Mouse (Mus musculus): ENCODE data around the gene 9130213A22Rik. TPM values are rescaled to one million over a fixed set of nuclear protein-coding genes. Genes with fewer than 3 reads are reported as not detected.
A peak's percentile ranks its signal among the peaks of the same experiment; 100 is the strongest.
"Not testable (repeated sequence)": the region's sequence is repeated elsewhere in the genome, so short reads cannot be mapped to it uniquely, and the experiment has no call there.

The 9130213A22Rik gene
- polyA plus RNA-seq, 1 experiment from 2014 or later, result 0.13 TPM

DNA sequence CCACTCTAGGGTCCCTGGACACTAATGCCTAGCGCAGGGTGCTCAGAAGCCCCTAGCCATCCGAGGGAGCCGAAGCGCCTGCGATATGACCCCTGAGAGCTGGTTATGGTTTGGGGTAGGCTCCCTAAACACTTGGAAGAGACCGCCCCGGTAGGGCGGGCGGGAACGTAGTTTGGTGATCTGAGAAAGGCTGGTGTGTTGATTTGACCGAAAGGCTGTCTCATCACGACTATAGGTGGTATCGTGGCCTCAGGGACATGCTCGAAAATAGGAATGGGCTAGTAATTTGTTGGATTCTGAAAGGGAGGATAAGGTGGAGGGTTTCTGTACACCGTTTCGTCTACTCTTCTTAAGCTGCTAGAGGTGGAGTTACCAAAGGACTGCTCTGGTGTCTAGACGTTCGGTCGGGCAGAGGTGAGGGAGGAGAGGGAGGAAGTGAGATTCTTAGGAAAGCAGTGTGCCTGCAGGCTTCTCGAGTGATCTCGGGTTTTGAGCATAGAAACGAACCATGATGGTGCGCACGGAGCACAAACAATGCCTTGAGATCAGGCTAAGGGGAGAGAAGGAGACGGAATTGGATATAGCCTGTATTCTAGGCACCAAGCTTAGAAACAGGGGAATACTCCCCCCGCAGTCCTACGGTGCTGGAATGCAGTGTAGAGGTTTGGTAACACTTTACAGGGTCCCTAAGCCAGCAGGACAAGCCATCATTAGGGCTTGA is 26.7 kb downstream of the 9130213A22Rik start:
- Histone ChIP-seq H3K9me3 (no peaks in the 10 kb centered on the region), H3K4me3 (peak overlapping the region; percentile 47), H3K9ac (peak overlapping the region; percentile 72), H3K4me2 (peak overlapping the region; percentile 97), H3K27ac (peak overlapping the region; percentile 82), H3K36me3 (peaks cover 18% of the 10 kb centered on the region), H3K4me1 (replicated peaks) (peaks cover 76% of the 10 kb centered on the region), H3K27me3 (0 out of 2 replicates have a peak, but pooled peaks cover 2% of the 10 kb centered on the region)
- 3% methylated on average over 27 of the region's 27 CpGs for WGBS
- ATAC-seq (ENCODE audit: low FRiP score), result no peak

DNA sequence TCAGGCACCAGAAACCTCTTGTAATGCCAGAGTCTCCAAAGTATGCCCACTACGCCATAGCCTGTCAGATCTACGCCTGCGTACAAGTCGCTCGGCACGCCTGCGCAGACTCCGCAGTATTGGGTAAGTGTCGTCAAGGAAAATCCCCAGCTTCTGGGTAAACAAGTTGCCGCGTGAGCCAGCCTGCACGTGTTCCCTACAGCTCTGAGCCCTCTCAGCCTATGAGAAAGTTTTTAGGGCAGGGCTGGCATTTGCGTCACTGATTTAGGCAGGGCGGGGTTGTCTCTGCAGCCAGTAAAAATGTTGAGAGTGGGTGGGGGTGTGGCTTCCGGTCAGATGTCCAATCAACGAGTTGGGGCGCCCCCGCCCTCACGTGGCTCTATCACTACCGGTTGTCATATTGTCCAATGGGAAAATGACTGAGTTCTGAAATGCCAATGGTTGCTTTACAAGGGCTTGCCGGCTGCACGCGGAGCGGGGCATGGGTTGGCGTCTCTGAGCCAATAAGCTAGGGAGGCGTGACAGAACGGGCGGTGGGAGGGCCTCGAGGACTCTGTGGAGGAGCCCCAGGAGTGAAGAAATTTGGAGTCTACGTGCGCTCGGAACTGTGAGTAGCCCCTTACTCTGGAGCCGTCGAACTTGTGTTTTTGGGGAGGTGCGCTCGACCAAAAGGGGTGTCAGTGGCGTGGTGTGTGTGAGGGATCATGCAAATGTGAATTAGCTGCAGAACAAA is 27.5 kb downstream of the 9130213A22Rik start, which contains the start of gene Per1:
TSS of gene Per1 (plus strand) at position 521 of the 733 bp plus-strand sequence.
- Histone ChIP-seq H3K4me2 (peak within 1 kb of the TSS; percentile 97), H3K4me1 (replicated peaks) (peaks cover 76% of the 10 kb centered on the region), H3K9me3 (no peaks in the 10 kb centered on the region), H3K27me3 (0 out of 2 replicates have a peak, but pooled peaks cover 2% of the 10 kb centered on the region), H3K4me3 (peak within 1 kb of the TSS; percentile 47), H3K36me3 (peaks cover 26% of the 10 kb centered on the region), H3K27ac (peak within 1 kb of the TSS; percentile 82), H3K9ac (peak within 1 kb of the TSS; percentile 72)
- peak; percentile 92 for ATAC-seq (ENCODE audit: low FRiP score)
- WGBS, result under 1% methylated on average over 37 of the region's 37 CpGs

DNA sequence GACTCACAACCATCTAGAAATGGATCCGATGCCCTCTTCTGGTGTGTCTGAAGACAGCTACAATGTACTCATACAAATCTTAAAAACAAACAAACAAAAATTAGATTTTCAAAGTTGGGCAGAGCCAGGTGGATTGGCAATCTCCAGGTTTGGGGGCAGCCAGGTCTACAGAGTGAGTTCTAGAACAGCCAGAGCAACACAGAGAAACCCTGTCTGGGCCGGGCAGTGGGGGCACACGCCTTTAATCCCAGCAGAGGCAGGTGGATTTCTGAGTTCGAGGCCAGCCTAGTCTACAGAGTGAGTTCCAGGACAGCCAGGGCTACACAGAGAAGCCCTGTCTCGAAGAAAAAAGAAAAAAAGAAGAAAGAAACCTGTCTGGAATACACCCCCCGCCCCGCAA is 28.5 kb downstream of the 9130213A22Rik start:
- H3K27me3 ChIP-seq; H3K9ac ChIP-seq; H3K4me2 ChIP-seq; H3K4me3 ChIP-seq; H3K9me3 ChIP-seq; ATAC-seq (ENCODE audit: low FRiP score): not testable (repeated sequence)
- peaks cover 28% of the 10 kb centered on the region for H3K36me3 ChIP-seq
- H3K27ac ChIP-seq, result peak overlapping the region; percentile 82; the same call in 1 of the 2 replicates
- H3K4me1 ChIP-seq (replicated peaks), result peaks cover 75% of the 10 kb centered on the region
- 89% methylated on average over 7 of the region's 7 CpGs for WGBS

DNA sequence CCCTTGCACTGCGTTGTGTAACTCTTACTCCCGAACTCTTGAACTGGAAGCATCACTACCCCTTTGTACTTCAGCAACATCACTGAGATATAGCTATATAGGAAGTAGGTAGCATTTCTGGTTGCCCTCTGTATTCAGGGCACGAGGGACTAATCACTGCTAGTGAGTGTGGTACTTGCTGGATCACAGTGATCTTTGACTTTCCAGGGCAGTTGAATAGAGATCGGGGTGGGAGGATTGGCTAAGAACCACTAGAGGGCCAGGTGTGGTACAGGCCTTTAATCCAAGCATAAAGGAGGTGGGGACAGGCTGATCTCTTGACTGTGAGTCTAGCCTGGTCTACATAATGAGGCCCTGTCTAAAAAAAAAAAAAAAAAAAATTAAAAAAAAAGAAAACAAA is 29.5 kb downstream of the 9130213A22Rik start:
- Histone ChIP-seq H3K4me3 (no peak overlapping the region), H3K27me3 (0 out of 2 replicates have a peak, but pooled peaks cover 2% of the 10 kb centered on the region), H3K27ac (no peak overlapping the region), H3K9ac (no peak overlapping the region), H3K36me3 (peaks cover 28% of the 10 kb centered on the region), H3K9me3 (no peaks in the 10 kb centered on the region), H3K4me1 (replicated peaks) (peaks cover 68% of the 10 kb centered on the region), H3K4me2 (no peak overlapping the region)
- WGBS, result 93% methylated on average over 4 of the region's 4 CpGs
- no peak for ATAC-seq (ENCODE audit: low FRiP score)

DNA sequence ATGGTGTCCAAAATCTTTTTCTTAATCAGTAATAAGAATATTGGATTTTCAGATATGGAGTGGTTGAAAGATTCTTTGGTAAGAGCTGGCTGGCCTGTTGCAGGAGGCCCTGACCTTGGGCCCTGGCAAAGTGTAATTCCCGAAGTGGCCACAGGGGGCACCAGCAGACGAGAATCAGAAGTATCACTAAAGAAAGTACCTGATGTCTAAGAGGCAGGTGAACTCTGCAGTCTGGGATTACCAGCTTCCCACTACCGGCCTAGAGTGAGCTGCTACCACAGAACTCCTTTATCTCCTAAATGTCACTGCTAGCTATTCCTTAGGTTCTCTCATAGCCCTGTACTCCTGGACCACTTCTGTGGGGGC is 30.0 kb downstream of the 9130213A22Rik start:
- WGBS, result 9% methylated on average over 3 of the region's 3 CpGs
- peaks cover 68% of the 10 kb centered on the region for H3K4me1 ChIP-seq (replicated peaks)
- no peak for ATAC-seq (ENCODE audit: low FRiP score)

DNA sequence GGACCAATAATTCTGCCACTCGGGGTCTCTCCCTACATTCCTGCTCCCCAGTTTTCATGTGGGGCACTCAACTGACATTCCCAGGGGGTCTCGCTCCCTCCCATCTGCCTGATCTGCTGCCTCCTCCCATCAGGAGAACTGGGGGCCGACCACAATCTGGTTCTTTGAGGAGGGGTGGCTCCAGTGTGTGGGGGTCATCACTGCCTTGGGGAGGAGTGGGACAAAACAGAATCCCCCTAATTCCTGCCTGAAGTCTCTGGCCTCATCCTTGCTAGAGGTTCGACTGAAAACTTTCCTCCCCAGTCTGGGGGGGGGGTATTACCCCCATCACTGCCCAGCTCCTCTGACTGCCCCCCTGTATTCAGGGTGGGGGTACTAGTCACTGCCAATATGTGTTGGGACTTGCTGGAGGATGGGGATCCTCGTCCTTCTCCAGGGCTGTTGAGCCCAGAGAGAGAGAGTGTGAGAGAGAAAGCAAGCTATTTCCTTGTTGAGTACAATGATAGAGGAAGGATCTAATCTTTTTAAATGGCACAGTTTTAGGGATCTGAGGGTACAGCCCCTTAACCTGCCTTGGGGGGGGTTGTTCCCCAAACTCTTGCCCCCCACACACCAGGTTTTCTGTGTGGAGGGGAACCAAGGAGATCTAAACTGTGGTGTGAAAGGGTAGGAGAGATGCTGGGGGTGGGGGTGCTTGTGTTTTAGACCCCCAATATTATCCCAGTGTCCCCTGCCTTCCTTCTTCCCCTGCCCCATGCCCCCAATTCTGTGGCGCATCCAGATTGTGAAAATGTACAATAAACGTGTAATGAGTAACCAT is 30.6 kb downstream of the 9130213A22Rik start:
- H3K9ac ChIP-seq, result no peak overlapping the region
- 70% methylated on average over 7 of the region's 7 CpGs for WGBS

More for the DNA sequence above, 30.0 kb downstream of the 9130213A22Rik start:
- Histone ChIP-seq H3K9ac (no peak overlapping the region), H3K36me3 (peaks cover 28% of the 10 kb centered on the region), H3K27ac (no peak overlapping the region), H3K4me3 (no peak overlapping the region), H3K27me3 (0 out of 2 replicates have a peak, but pooled peaks cover 2% of the 10 kb centered on the region), H3K9me3 (no peaks in the 10 kb centered on the region), H3K4me2 (no peak overlapping the region)

DNA sequence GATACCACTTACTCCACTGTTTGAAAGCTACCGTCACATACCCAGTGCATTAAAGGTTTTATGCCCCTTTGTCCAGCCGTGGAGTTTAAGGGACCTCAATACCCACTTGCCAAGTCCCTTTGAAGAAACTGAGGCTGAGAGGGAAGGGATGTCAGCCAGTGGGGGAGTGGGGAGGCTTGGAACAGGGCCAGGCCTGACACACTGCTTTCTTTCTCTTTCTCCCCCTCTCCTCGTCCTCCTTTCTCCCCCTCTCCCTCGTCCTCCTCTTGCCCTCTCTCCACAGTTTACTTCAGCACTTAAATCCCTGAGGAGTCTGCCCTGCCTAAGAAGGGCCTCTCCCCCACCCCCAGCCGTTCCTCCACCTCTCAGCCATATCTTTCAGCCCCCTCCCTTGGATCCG is 32.0 kb downstream of the 9130213A22Rik start:
- no peak for ATAC-seq (ENCODE audit: low FRiP score)
- Histone ChIP-seq H3K27ac (0 out of 2 replicates have a peak overlapping the region, but pooled peaks have one; percentile 2), H3K27me3 (no peaks in the 10 kb centered on the region), H3K9me3 (no peaks in the 10 kb centered on the region), H3K4me3 (peak overlapping the region; percentile 98; the same call in 1 of the 2 replicates), H3K9ac (peak overlapping the region; percentile 100), H3K4me2 (peak overlapping the region; percentile 96), H3K4me1 (replicated peaks) (peaks cover 53% of the 10 kb centered on the region), H3K36me3 (peaks cover 28% of the 10 kb centered on the region)
- WGBS, result 65% methylated on average over 5 of the region's 6 CpGs

More for the DNA sequence above, 30.6 kb downstream of the 9130213A22Rik start:
- Histone ChIP-seq H3K36me3 (peaks cover 28% of the 10 kb centered on the region), H3K4me2 (no peak overlapping the region), H3K4me3 (no peak overlapping the region), H3K27ac (no peak overlapping the region), H3K4me1 (replicated peaks) (peaks cover 66% of the 10 kb centered on the region), H3K27me3 (0 out of 2 replicates have a peak, but pooled peaks cover 2% of the 10 kb centered on the region), H3K9me3 (no peaks in the 10 kb centered on the region)
- no peak for ATAC-seq (ENCODE audit: low FRiP score)

DNA sequence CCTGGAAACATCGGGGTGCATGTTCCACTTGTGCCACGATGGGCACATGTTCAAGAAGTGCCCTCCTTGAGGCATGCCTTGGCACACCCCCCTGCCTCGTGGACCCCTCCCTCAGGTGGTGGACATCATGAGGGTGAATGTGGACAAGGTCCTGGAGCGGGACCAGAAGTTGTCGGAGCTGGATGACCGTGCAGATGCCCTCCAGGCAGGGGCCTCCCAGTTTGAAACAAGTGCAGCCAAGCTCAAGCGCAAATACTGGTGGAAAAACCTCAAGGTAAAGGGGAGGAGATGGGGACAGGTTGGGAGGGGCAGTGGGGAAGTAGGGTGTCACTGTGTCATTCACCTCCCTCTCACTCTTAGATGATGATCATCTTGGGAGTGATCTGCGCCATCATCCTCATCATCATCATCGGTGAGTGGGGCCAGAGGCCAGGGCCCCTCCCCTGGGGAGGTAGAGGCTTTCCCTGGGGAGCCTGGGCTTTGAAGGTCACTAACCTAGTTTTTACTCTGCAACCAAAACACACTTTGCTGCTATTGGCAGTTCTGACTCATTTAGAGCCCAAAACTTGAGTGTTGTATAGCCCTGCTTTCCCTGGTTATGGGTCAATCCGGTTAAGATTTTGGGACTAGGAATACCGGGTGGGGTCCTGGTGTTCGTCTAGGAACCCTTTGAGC is 32.6 kb downstream of the 9130213A22Rik start:
- H3K4me3 ChIP-seq, result peak overlapping the region; percentile 98
- ATAC-seq (ENCODE audit: low FRiP score), result no peak
- peak overlapping the region; percentile 96 for H3K4me2 ChIP-seq
- peaks cover 49% of the 10 kb centered on the region for H3K4me1 ChIP-seq (replicated peaks)
- H3K27me3 ChIP-seq, result no peaks in the 10 kb centered on the region
- peak overlapping the region; percentile 98; the same call in 1 of the 2 replicates for H3K27ac ChIP-seq
- H3K9ac ChIP-seq, result peak overlapping the region; percentile 100
- H3K36me3 ChIP-seq, result peaks cover 28% of the 10 kb centered on the region
- no peaks in the 10 kb centered on the region for H3K9me3 ChIP-seq
- WGBS, result 89% methylated on average over 12 of the region's 12 CpGs

DNA sequence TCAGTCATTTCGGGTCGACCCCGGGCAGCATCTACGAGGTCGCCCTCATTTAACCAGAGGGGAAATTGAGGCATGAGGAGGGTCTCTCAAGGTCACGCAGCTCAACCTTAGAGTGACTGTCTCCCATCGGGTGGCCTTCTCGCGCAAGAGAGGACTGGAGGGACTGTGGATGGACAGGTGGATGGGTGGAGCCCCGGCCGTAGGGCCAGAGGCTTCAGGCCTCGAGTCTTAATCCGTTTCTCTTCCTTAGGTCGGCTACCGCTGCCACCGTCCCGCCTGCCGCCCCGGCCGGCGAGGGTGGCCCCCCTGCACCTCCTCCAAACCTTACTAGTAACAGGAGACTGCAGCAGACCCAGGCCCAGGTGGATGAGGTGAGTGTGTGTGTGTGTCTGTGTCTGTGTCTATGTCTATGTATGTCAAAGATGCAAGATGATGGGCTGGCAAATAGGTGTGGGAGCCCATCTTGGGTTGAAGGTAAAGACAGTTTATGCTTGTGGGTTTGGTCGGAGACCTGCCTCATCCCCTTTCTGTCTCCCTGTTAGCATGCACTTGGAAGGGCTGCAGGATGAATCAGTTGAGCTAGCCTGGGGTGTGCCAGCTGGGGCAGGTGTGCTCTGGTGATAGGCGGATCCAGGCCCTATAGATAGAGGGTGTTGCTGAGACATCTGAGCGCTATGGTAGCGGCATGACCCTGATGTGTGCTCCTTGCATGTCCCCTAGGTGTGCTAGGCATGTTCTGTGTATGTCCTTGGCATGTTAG is 33.4 kb downstream of the 9130213A22Rik start:
- peaks cover 45% of the 10 kb centered on the region for H3K4me1 ChIP-seq (replicated peaks)

DNA sequence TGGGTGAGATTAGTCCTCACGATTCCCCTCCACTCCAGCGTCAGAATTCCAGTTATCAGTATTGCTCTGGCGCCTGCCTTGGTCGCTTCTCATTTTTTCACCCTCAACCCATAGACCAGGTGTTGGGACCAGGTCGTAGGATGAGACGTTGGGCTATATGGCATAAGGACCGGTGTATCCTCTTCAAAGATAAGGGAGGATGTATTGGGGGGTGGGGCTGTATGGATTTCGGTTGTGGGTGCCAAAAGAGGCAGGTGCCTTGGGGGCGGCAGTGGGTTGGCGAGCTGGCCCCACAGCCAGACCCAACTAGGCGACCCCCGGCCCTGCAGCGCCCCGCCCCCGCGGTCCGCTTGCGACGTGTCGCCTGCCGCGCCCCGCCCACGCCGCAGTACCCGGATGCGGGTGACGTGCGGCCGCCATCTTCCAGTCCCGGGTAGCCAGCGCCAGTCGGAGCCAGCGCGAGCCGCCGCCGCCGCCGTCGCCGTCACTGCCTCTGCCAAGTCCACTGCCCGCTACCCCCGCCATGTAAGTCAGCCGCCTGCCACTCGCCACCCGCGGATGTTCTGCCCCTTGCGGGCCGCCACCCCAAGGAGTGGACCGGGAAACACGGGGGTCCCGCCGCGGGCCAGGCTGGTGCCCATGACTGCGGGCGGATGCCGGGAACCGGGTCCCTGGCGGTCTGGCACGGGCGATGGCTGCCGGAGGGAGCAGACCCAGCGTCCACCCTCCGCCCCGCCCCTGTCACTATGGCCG is 34.1 kb downstream of the 9130213A22Rik start, which contains the start of gene Vamp2:
TSS of gene Vamp2 (plus strand) at position 388 of the 753 bp plus-strand sequence.
- Histone ChIP-seq H3K27ac (peak within 1 kb of the TSS; percentile 98), H3K4me1 (replicated peaks) (peaks cover 45% of the 10 kb centered on the region), H3K4me3 (peak within 1 kb of the TSS; percentile 98), H3K9ac (peak within 1 kb of the TSS; percentile 100), H3K27me3 (no peaks in the 10 kb centered on the region), H3K9me3 (no peaks in the 10 kb centered on the region), H3K4me2 (peak within 1 kb of the TSS; percentile 96), H3K36me3 (peaks cover 28% of the 10 kb centered on the region)
- peak; percentile 73 for ATAC-seq (ENCODE audit: low FRiP score)
- 1% methylated on average over 62 of the region's 67 CpGs for WGBS

More for the DNA sequence above, 33.4 kb downstream of the 9130213A22Rik start:
- Histone ChIP-seq H3K9me3 (no peaks in the 10 kb centered on the region), H3K4me3 (peak overlapping the region; percentile 98), H3K27ac (peak overlapping the region; percentile 98), H3K4me2 (peak overlapping the region; percentile 96), H3K9ac (peak overlapping the region; percentile 100), H3K27me3 (no peaks in the 10 kb centered on the region), H3K36me3 (peaks cover 28% of the 10 kb centered on the region)
- peak; percentile 21 for ATAC-seq (ENCODE audit: low FRiP score)
- WGBS, result 12% methylated on average over 25 of the region's 25 CpGs

Data from hindbrain, embryonic 13.5 days (tissue).